Mouse (Mus musculus) neural tube, embryonic 14.5 days (tissue): ENCODE measurements around the gene Paip2b. TPM values are rescaled to one million over a fixed set of nuclear protein-coding genes. Genes with fewer than 3 reads are reported as not detected.

Experiments used
- ATAC-seq: fragments of 200-750 bp; cut with Nextera tagmentation; 2 replicates; pipeline ENCODE4 v1.8.0; 2017; ENCODE audit warnings: low read depth, mild to moderate bottlenecking, moderate TSS enrichment, moderate library complexity
- H3K27ac ChIP-seq: fragments of 300-500 bp; sonication (generic); 2 replicates; pipeline ENCODE4 v1.5.1; 2014; ENCODE audit warnings: low read depth, mild to moderate bottlenecking, control low read depth, low read length, moderate library complexity, mixed read lengths
- H3K27me3 ChIP-seq: fragments of 300-500 bp; sonication (generic); 2 replicates; pipeline ENCODE4 v1.6.1; 2014; ENCODE audit warnings: low read length; ENCODE audit not compliant: control insufficient read depth, insufficient read depth
- H3K36me3 ChIP-seq: fragments of 300-500 bp; sonication (generic); 2 replicates; pipeline ENCODE4 v1.6.1; 2014; ENCODE audit warnings: low read length, mixed read lengths; ENCODE audit not compliant: control insufficient read depth, insufficient read depth
- H3K4me1 ChIP-seq: fragments of 300-500 bp; sonication (generic); 2 replicates; pipeline ENCODE4 v1.6.1; 2014; ENCODE audit warnings: low read length; ENCODE audit not compliant: control insufficient read depth, insufficient read depth
- H3K4me2 ChIP-seq: fragments of 300-500 bp; sonication (generic); 2 replicates; pipeline ENCODE4 v1.6.1; 2014; ENCODE audit warnings: mild to moderate bottlenecking, low read depth, low read length, control low read depth
- H3K4me3 ChIP-seq: fragments of 300-500 bp; sonication (generic); 2 replicates; pipeline ENCODE4 v1.5.1; 2014; ENCODE audit warnings: low read depth, low read length, control low read depth, mixed read lengths
- H3K9ac ChIP-seq: fragments of 300-500 bp; sonication (generic); replicated peaks from 2 replicates; pipeline ENCODE4 v1.6.1; 2014; ENCODE audit warnings: low read depth, mild to moderate bottlenecking, control low read depth, low read length, mixed read lengths
- H3K9me3 ChIP-seq: fragments of 300-500 bp; sonication (generic); 2 replicates; pipeline ENCODE4 v1.6.1; 2016; ENCODE audit warnings: low read length; ENCODE audit not compliant: control insufficient read depth
- WGBS: fragments of 180-500 bp; shearing (Covaris S2); extraction: QIAGEN DNeasy Blood & Tissue Kit; methylation state at CpG from one replicate; pipeline ENCODE4 v1.1.7; 2014; 5-methylcytosine and 5-hydroxymethylcytosine counted together
- polyA plus RNA-seq: library from polyadenylated mRNA; unstranded; fragments of >200 nt; fragmentation: Nextera tagmentation; extraction: Ambion mirVana; gene quantifications from 2 replicates; pipeline ENCODE4 v1.2.1, GENCODE M21; 2014

Gene Paip2b
- polyA plus RNA-seq, 1 experiment from 2014 or later, result 29.7 TPM

- 97% methylated on average over 3 of the region's 3 CpGs for WGBS
- ATAC-seq, result no peak
- H3K9ac ChIP-seq, result no peak overlapping the region
- no peak overlapping the region for H3K27ac ChIP-seq
- H3K4me1 ChIP-seq, result peaks cover 9% of the 10 kb centered on the region; the same call in 1 of the 2 replicates
- no peak overlapping the region for H3K4me2 ChIP-seq
- no peaks in the 10 kb centered on the region; the same call in 1 of the 2 replicates for H3K36me3 ChIP-seq
- no peak overlapping the region for H3K4me3 ChIP-seq
- no peaks in the 10 kb centered on the region for H3K9me3 ChIP-seq
- peaks cover 22% of the 10 kb centered on the region for H3K27me3 ChIP-seq
Measured at GRCm38 (mm10) chr6:83766982-83767381, 64.6 kb downstream of the Paip2b start.

DNA sequence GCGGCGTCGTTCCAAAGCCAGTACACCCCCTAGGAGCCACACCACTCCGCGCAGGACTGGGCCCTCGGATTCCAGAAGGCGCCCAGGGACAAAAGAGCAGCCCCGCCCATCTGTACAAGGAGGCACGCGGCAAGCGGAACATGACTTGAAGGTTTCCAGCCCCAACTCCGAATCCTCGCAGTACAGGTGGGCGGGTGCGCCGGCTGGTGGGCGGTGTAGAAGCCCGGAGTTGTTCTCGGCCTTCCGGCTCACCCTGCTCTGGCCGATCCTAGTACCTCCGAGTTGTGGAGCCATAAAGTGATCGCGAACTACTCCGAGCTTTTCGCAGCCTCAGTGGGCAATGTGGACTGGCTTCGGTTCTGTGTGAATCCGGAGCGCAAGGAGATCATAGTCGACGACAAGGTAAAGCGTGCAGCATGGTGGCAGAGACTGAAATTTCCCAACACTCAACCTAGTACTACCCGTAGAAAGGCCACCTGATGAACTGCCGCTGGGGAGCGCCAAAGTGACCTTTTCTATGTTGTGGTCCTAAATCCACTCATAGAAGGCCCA, 68.6 kb downstream of the Paip2b start:
- peaks cover 12% of the 10 kb centered on the region; the same call in 1 of the 2 replicates for H3K4me1 ChIP-seq
- WGBS, result 1% methylated on average over 35 of the region's 35 CpGs
- peak; percentile 38; the same call in 1 of the 2 replicates for ATAC-seq
- no peak overlapping the region for H3K9ac ChIP-seq
- H3K4me3 ChIP-seq, result no peak overlapping the region
- no peaks in the 10 kb centered on the region for H3K9me3 ChIP-seq
- H3K27me3 ChIP-seq, result peaks cover 50% of the 10 kb centered on the region
- H3K36me3 ChIP-seq, result no peaks in the 10 kb centered on the region
- H3K27ac ChIP-seq, result no peak overlapping the region
- H3K4me2 ChIP-seq, result peak overlapping the region; percentile 29

GRCm38 (mm10) chr6:83762344-83762743, 69.2 kb downstream of the Paip2b start, which contains the start of gene Ankrd53:
Gene Ankrd53 (plus strand): TSS chr6:83762644.
- peaks cover 56% of the 10 kb centered on the region for H3K27me3 ChIP-seq
- H3K36me3 ChIP-seq, result no peaks in the 10 kb centered on the region
- H3K4me1 ChIP-seq, result peaks cover 12% of the 10 kb centered on the region; the same call in 1 of the 2 replicates
- WGBS, result 29% methylated on average over 6 of the region's 6 CpGs
- no peaks in the 10 kb centered on the region for H3K9me3 ChIP-seq
- H3K9ac ChIP-seq, result no peak within 1 kb of the TSS
- H3K4me2 ChIP-seq, result peak within 1 kb of the TSS; percentile 29
- no peak within 1 kb of the TSS for H3K4me3 ChIP-seq
- no peak within 1 kb of the TSS for H3K27ac ChIP-seq
- no peak for ATAC-seq

GRCm38 (mm10) chr6:83756051-83756450, 75.5 kb downstream of the Paip2b start:
- H3K27me3 ChIP-seq, result peaks cover 33% of the 10 kb centered on the region
- H3K9me3 ChIP-seq, result no peaks in the 10 kb centered on the region
- H3K27ac ChIP-seq, result no peak overlapping the region
- H3K4me2 ChIP-seq, result no peak overlapping the region
- no peak for ATAC-seq
- 76% methylated on average over 9 of the region's 9 CpGs for WGBS
- H3K4me3 ChIP-seq, result no peak overlapping the region
- no peak overlapping the region for H3K9ac ChIP-seq
- 0 out of 2 replicates have a peak, but pooled peaks cover 3% of the 10 kb centered on the region for H3K4me1 ChIP-seq
- no peaks in the 10 kb centered on the region for H3K36me3 ChIP-seq

Other genes with a start within 250 kb of the Paip2b start
- gene Clec4f, start 175.6 kb downstream of the Paip2b start, polyA plus RNA-seq, result 0.08 TPM in 1 of 2 replicates, not detected in the other
- gene Cd207, start 153.9 kb downstream of the Paip2b start, polyA plus RNA-seq, result not detected in 2 replicates
- not detected in 2 replicates for gene Vax2, start 120.5 kb downstream of the Paip2b start, polyA plus RNA-seq
- gene Atp6v1b1, start 88.8 kb downstream of the Paip2b start, polyA plus RNA-seq, result not detected in 2 replicates
- gene Ankrd53, start 69.1 kb downstream of the Paip2b start, polyA plus RNA-seq, result 0.24 and 0.27 TPM in 2 replicates
- 44.8 and 54.2 TPM in 2 replicates for gene Tex261, start 55.9 kb downstream of the Paip2b start, polyA plus RNA-seq
- 99.0 and 112 TPM in 2 replicates for gene Nagk, start 36.8 kb downstream of the Paip2b start, polyA plus RNA-seq
- 104 and 118 TPM in 2 replicates for gene Zfp638, start 35.4 kb upstream of the Paip2b start, polyA plus RNA-seq
- 2.1 and 5.4 TPM in 2 replicates for gene Dysf, start 176.8 kb upstream of the Paip2b start, polyA plus RNA-seq